Mouse (Mus musculus) layer of hippocampus, postnatal 14 days (tissue): ENCODE measurements around the gene Trove2. TPM values are rescaled to one million over a fixed set of nuclear protein-coding genes. Genes with fewer than 3 reads are reported as not detected.

Experiments used
- DNase-seq, 2 experiments: peaks; one replicate each; pipeline ENCODE4 v3.0.0; 2021 to 2022; ENCODE audit warnings: low spot score in 2 of 2, mixed read lengths in 1 of 2
- long read RNA-seq, 2 experiments: library from polyadenylated mRNA; stranded (forward); transcript quantifications; one replicate each; pipeline ENCODE4 v2.0.0; 2021
- total RNA-seq, 2 experiments: library from RNA; stranded (reverse); gene quantifications; 2 replicates each; pipeline ENCODE4 v1.2.3; 2021

Trove2 gene
- 10 to 100 TPM; 28.0 to 29.9 TPM for total RNA-seq
- long read RNA-seq, experiment 1, full-length matches to known transcripts = 6 of 11 reads
- long read RNA-seq, experiment 1, partial matches to known transcripts = 1 of 11 reads
- long read RNA-seq, experiment 1, other reads (novel, unspliced or antisense) = 4 of 11 reads
- long read RNA-seq, experiment 2, full-length matches to known transcripts = 8 of 14 reads
- long read RNA-seq, experiment 2, partial matches to known transcripts = 1 of 14 reads
- long read RNA-seq, experiment 2, other reads (novel, unspliced or antisense) = 5 of 14 reads

- DNase-seq = peak; percentile 97 to 98
These were observed at the start of gene Trove2, which contains the start of gene Uchl5 for GRCm38 (mm10) chr1:143776446-143777411. Gene Trove2, minus strand, starts transcription at chr1:143777068. Gene Uchl5, plus strand, starts transcription at chr1:143777272.

GRCm38 (mm10) chr1:143822677-143823076 is 45.8 kb upstream of the Trove2 start:
- DNase-seq = no peak

GRCm38 (mm10) chr1:143820096-143820877 is 43.4 kb upstream of the Trove2 start:
- DNase-seq = no peak

GRCm38 (mm10) chr1:143813676-143814360 is 37.0 kb upstream of the Trove2 start:
- DNase-seq = peak; percentile 56 to 67

- no peak for DNase-seq
These were observed 32.2 kb upstream of the Trove2 start for GRCm38 (mm10) chr1:143809062-143809461.

GRCm38 (mm10) chr1:143803537-143803936 is 26.7 kb upstream of the Trove2 start:
- peak in 1 of 2 experiments; percentile 84 for DNase-seq

GRCm38 (mm10) chr1:143788584-143789227 is 11.8 kb upstream of the Trove2 start:
- DNase-seq = no peak

- peak; percentile 10 to 12 for DNase-seq
These were observed 820 bp upstream of the Trove2 start for GRCm38 (mm10) chr1:143777558-143778218.

GRCm38 (mm10) chr1:143773909-143774308 is 3.0 kb downstream of the Trove2 start:
- no peak for DNase-seq

- DNase-seq = no peak
These were observed 3.8 kb downstream of the Trove2 start for GRCm38 (mm10) chr1:143773082-143773481.

GRCm38 (mm10) chr1:143770444-143771109 is 6.3 kb downstream of the Trove2 start:
- no peak for DNase-seq

GRCm38 (mm10) chr1:143766238-143766637 is 10.6 kb downstream of the Trove2 start:
- no peak for DNase-seq

GRCm38 (mm10) chr1:143765801-143766200 is 11.1 kb downstream of the Trove2 start:
- no peak for DNase-seq

GRCm38 (mm10) chr1:143764443-143764842 is 12.4 kb downstream of the Trove2 start:
- DNase-seq = no peak

GRCm38 (mm10) chr1:143762159-143762558 is 14.7 kb downstream of the Trove2 start:
- no peak for DNase-seq

- no peak for DNase-seq
These were observed 31.0 kb downstream of the Trove2 start for GRCm38 (mm10) chr1:143745871-143746270.

- DNase-seq = no peak
These were observed 34.7 kb downstream of the Trove2 start for GRCm38 (mm10) chr1:143742186-143742585.

- DNase-seq = no peak
These were observed 35.5 kb downstream of the Trove2 start for GRCm38 (mm10) chr1:143741331-143741730.

- peak; percentile 9 to 28 for DNase-seq
These were observed 36.3 kb downstream of the Trove2 start for GRCm38 (mm10) chr1:143740581-143740980.
